Mouse (Mus musculus) testis, postnatal 14 days (tissue): ENCODE results near the gene Foxe3.
"Not testable (repeated sequence)": the region's sequence is repeated elsewhere in the genome, so short reads cannot be mapped to it uniquely, and the experiment has no call there.

Experiments used
- DNase-seq: peaks from one replicate; pipeline ENCODE4 v3.0.0; 2021; ENCODE audit warnings: low spot score

The Foxe3 gene

DNA sequence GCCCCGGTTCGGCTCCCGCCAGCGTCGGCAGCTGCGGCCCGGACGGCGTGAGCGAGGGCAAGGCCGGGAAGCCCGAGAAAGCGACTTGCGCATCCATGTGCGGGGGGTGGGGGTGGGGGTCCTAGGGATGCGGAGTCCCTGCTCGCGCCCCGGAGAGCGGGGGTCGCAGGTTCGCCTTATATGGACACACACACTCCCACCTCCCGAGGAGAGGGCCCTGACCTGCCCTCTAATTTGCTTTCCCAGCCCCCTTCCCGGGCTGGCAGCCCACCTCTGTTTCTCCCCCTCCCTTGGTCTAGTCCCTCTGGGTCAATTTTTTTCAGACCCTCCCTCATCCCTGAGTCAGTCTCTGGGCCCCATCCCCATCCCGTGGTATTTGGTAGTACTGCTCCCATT lies at the start of gene Foxe3:
TSS of gene Foxe3 (minus strand) at position 97 of the 396 bp plus-strand sequence.
- no peak for DNase-seq

DNA sequence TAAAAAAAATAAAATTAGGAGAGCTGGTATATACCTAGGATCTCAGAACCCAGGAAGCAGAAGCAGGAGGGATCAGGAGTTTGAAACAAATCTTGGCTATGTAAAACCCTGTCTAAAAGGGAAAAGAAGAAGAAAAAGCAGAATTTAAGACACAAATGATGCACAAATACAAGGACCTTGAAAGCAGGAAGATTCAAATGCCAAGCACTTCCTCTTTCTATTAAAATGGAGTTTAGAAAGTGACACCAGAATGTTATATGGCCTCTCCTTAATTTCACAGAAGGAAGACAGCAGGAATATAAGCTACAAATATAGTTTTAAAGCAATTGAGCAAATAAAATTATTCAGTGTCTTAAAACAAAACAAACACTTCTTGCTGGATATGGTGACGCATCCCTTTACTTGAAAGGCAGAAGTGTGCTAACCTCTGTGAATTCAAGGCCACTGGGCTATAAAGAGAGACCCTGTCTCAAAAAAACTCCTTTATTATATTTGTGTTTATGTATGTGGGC lies 47.5 kb upstream of the Foxe3 start:
- no peak for DNase-seq

DNA sequence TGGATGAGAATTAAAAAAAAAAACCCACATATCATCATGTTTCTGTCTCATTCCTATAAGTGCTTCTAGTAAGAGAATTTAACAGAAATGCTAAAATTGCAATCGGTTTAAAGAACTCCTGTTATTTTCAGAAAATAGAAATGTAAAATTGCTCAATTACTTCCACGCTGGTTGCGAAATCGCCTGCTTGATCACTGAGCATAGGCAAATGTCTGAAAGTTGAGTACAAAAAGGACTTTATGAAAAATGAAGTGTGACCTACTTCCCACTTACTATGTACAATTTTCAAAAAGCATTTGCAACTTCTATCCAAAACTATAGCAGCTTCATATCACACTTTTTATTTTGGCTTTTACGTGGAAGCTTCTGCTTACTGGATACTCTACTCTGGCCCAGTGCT lies 44.9 kb upstream of the Foxe3 start:
- no peak for DNase-seq

DNA sequence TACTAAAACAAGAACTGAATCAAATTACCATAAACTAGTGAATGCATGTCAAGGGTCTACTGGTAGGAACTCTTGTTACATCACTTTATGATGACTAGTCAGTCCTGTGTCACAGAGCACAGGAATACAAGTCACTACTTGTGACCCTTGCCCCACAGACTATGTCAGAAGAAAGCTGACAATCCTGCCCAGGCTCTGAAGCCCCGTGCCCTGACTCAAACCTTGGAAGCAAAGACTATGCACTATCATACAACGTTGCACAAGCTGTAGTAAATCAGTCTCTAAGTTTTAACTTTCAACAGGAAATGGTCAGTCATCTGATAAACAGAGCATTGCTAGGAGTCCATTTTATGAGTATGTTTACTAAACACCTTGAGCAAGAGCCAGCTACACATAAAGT lies 35.1 kb upstream of the Foxe3 start:
- not testable (repeated sequence) for DNase-seq

DNA sequence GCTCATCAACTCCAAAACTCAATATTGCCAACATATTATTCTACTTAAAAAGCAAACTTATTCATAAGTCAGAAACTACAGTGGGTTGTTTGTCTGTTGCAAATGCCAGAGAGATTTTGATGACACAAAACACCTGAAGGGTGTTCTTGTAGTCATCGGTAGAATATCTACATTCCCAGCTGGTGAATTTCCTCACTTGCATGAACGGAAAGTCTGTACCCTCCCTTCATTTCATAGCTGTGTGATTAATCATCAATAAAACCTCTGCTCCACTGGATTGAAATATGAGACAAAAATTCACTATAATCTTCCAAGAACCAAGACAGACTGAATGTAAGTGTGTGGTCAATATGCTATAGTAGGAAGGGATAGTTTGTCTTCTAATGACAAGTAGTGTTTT lies 33.7 kb upstream of the Foxe3 start:
- DNase-seq = no peak

DNA sequence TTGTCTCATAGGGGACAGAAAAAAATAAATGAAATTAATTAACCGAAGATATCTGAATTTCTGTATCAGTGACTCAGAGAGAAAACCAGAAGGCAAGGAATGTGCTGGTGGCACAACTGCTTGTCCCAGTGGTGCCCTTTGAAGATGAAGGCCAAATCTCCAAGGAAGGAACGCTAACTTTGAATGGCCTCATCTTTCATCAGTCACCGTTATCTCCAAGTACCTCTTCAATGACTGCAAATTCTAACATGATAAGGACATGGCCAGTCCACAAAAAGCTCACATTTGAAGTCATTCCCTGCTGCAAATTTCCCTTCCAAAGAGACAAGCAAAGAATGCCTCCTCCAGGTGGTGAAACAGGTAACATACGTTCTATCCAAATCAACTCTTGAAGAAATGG lies 33.0 kb upstream of the Foxe3 start:
- DNase-seq = no peak

DNA sequence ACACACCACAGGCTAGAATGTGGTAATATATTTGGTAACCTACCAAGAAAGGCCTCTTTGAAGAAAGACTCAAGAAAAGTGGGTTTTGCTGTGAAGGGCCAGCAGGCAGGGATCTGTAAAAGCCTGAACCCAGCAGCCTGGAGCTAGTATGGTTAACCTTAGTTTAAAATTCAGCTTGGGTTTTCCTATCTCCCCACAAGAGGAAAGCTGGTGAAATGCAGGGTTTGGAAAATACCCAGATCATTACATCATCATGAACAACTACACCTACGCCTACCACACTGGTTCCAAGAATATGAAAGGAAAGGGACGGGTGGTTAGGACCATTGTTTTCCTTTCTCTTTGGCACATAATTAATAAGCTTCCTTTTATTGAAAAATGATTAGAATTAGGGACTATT lies 32.4 kb upstream of the Foxe3 start:
- DNase-seq = no peak

DNA sequence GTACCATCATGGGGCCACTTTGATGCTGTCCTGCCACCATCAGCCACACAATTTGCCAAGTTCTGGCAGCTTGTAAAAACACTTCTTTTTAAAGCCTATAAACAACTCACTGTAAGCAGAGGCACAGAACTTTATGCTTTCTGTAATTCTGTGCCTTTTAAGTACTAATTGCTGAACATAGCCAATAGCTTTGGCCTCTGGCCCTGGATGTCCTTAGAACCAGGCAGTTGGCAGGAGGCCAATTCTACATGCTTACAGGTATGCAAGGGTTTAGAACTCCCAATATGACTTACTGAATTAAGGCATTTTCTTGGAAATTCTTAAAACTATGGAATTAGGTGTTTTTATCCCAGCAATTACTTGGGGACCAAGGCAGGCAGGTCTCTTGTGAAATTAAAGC lies 31.6 kb upstream of the Foxe3 start:
- DNase-seq = no peak

DNA sequence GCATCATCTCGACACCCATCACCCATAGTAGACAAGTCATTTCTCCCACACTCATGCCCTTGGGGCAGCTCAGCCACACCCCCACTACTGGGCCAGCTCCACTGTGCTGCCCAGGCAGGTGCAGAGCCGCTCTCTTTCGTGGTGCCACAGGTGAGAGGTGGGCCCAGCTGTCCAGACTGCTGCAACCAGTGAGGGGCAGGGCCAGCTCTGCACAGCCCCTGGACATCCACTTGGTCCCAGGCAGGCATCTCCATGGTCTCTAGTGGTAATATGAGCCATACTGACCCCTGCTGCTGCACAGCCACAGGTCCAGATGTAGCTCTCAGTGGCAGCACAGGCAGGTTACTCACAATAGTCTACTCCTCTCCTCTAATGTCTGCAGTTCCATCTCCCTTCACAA lies 27.4 kb upstream of the Foxe3 start:
- DNase-seq = no peak

DNA sequence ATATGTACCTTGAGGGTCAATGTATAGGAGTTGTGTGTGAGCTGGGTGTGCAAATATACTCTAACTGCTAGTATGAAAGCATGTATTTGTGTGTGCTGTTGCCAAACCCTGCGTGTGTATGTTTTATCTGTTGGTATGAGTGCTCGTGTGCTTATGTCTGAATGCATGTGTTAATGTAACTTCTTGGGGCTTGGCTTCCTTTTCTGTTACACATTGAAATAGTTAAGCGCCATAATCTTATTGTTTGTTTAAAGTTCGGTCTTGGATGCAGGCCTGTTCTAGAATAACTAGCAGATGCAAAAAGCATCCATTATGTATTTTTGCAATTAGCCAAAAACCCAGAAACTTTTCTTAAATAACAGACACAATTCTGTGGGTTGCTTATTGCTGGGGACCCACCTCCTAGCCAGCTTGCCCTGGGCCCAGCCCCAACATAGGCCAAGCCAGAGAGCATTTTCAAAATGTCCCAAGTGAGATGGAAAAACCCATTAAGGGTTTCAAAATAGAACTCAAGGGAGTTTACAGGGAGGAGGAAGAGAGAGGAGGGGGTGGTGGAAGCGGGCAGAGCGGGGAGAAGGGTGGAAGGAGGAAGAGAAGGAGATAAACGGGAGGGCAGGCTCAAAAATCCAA lies 22.2 kb upstream of the Foxe3 start:
- no peak for DNase-seq

DNA sequence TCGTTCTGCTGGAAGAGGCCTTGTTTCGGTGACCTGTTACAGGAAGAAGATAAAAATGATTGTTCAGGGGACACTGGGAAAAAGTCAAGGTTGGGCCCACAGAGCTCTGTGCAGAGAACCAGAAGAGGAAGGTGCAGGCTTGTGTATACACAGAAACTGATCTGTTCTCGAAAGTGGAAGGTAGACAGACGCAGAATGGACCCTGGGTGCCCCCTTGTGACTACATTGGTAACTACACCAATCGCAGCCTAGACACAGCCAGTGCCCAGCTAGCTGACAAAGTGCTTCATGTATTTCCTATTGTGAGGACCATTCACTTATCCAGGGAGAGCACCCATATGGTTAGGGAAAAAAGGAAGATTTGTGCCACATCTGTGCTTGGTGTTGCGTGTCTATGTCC lies 21.6 kb upstream of the Foxe3 start:
- DNase-seq = peak; percentile 22

DNA sequence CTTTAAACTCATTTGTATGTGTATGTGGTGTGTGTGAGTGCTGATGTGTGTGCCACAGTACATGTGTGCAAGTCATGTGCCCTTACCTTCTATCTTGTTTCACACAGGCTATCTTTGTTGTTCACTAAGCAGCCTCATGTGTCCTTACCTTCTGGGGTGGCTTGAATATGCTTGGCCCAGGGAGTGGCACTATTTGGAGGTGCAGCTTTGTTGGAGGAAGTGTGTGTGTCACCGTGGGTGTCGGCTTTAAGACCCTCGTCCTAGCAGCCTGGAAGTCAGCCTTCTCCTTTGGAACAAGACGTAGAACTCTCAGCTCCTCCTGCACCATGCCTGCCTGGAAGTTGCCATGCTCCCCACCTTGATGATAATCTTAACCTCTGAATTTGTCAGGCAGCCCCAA lies 20.6 kb upstream of the Foxe3 start:
- no peak for DNase-seq

DNA sequence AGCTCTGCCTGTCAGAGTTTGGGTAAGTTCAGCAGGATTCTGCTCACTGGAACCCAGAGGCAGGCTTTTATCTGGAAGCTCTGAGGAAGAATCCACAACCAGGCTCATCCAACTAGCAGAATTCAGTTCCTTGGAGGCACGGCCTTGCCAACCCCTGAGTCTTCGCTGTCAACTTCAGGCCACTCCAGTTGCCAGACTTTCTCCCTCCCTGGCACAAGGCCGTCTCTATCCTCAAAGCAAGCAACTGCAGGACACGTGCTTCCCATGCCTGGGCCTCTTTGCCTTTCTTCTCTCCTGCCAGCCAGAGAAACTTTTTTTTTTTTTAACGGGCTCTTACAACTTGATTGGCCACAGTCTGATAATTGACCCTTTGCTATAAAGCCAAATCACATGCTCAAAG lies 19.2 kb upstream of the Foxe3 start:
- no peak for DNase-seq

DNA sequence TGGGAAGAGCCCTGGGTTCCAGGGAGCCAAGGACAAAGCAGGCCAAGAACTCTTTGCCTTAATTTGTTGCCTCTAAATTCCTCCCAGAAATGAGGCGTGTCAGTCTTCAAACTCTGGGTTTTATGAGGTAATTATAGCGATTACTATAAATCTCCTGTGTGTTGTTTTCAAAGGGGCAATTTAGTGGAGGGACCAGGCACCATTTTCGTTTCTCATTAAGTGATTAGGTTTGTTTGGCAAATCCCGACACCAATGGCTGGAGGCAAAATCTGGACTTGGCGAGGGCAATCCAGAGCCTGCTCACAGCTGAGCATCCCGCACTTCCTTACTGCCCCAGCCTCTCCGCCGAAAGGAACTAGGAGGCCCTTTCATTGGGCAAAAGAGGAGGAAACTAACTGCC lies 16.8 kb upstream of the Foxe3 start:
- DNase-seq = no peak

DNA sequence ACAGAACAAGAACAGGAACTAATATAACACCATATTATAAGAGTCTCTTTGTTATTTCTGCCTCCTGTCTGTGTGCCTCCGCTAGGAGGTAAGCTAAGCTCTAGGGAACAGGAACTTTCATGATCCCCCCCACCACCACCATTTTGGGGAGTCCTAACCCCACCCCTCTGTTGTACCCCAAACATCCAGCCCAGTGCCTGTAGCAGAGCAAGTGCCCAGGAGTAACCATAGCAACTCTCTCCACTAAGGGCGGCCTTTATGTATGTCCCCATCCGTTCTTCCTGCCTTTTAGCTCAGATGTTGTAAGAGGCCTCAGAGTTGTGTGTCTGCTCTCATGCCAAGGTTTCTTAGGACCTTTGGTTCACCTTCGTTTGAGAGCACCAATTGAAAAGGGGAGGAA lies 16.3 kb upstream of the Foxe3 start:
- DNase-seq = no peak

DNA sequence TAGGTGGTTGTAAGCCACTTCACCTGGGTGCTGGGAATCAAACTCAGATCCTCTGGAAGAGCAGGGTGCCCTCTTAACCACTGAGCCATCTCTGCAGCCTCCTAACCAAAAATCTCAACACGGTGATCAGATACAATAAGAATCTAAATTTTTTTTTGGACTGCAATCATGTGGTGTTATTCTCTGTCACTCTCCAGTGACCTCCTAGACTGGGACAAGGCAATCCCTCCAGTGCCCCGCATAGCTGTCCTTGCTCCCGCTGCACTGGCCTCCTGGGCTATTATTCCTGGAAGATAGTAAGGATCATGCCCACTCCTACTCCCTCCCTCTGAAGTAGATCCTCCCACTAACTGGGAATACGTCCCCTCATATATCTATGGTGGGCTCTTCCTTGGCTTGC lies 15.5 kb upstream of the Foxe3 start:
- no peak for DNase-seq

DNA sequence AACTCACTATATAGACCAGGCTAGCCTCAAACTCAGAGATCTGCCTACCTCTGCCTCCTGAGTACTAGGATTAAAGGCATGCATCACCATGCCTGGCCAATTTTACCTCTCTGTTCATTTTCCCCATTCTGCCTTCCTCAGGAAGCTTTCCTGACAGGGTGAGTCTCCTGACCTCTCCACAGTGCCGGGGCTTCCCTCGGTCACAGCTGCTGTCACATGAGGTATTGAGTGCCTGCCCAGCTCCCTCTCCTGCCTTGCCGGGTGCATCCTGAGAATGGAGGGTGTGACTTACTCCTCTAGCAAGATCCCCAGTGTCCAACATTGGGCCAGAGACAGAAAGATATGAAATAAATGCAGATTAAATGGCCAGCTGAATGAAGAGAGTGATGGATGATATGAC lies 12.4 kb upstream of the Foxe3 start:
- no peak for DNase-seq

DNA sequence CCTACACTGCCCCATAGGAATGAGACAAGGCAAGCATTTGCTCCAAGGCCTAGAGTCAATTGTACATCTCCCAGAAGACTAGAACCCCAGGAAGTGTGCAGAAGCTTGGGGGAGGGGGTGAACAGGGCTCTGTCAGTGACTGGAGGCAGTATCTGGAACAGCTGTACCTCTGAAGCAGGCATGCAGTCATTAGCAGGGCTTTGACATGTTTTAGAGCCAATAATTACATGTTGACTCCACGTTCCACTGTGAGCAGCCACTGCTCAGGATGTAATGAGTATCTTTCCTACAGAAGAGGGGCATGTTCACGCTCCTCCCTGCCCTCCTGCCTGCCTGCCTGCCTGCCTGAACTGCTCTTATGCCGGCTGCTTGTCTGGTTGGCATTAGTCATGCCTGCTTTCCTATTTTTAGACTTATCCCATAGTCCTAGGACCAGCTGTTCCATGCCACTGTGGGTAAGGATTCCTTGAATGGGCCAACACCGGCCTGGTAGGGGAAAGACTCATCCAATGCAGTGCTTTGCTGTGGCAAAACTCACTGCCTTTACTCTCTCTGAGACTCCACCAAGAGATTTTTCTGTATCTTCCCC lies 11.7 kb upstream of the Foxe3 start:
- no peak for DNase-seq

DNA sequence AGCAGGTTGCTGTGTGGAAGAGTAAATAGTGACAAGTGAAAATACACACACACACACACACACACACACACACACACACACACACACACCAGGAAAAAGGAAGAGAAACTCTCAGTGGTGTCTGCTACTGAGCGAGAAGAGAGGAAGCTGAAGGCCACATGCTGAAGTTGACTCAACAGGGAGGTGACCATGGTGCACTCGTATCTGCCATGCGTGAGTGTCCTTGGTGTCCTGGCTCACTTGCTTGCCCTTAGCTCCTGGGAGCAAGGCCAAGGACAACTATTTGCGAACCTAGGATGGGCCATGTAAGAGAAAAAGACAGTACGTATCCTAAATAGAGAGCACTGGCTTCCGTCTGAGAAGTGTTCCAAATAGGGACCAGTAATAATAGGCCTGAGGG lies 8.4 kb upstream of the Foxe3 start:
- no peak for DNase-seq

DNA sequence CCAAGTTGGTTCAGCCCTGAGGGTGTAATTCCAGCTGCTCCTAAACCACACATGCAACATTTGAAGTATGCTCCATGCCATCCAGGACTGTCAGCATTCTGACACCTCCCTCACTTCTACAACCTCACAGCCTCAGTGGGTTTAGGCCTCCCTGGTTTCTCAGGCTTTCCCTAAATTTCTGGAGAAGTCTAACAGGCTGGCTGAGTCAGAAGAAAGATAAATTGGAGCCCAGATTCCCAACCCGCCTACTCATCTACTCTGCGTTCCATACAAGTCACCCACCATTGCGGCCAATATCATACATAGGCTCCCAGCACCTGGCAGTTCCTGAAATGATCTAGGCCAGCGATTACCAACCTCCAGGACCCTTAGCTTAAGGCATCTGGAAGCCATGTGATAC lies 6.9 kb upstream of the Foxe3 start:
- no peak for DNase-seq

DNA sequence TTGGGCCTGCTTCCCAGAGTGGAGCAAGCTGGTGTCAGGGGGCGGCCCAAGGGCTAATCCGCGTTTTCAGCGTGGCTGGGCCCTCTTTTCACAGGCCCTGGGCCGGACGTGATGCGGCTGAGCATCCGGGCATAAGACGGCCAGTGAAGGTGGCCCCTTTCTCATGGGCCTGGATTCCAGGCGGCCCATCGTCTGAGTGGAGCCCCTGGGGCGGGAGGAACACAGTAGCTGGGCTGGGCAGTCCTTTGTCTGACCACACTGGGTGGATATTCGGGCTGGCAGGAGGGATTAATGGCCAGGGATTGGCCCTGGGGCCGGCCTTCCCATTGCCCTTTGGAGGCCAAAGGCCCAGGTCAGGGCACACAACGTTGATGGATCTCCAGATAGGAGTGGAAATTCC lies 3.3 kb upstream of the Foxe3 start:
- DNase-seq = no peak

DNA sequence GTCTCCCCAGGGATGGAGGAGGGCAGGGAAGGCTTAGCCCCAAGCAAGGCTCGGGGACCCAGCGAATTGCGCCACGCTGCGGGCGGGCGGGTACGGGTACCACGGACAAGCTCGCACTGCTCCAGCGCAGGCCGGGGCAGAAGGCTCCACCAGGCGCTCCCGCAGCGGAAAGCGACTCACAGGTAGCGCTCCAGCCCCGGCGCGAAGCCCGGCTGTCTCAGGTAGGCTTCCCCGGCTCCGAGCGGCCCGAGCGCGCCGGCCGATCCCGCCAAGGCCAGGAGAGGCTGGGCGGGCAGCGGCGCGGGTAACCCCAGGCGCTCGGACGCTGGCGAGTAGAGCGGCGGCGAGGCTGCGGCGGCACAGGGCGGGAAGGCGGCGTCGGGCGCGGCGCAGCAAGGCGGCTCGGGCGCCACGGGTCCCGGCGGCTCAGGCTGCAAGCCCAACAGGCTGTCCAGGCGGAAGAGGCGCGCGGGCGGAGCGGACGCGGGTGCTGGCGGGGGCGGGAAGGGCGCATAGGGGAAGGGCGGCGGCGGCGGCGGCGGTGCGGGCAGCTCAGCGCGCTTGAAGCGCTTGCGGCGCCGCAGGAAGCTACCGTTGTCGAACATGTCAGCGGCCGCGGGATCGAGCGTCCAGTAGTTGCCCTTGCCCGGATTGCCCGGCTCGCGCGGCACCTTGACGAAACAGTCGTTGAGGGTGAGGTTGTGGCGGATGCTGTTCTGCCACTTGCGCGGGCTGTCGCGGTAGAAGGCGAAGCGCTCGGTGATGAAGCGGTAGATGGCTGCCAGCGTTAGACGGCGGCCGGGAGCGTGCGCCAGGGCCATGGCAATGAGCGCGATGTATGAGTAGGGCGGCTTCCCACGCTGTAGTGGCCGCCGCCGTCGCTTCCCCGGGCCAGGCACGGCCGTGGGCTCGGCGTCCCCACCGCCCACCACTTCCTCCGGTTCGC lies 569 bp downstream of the Foxe3 start:
- DNase-seq = peak; percentile 40

DNA sequence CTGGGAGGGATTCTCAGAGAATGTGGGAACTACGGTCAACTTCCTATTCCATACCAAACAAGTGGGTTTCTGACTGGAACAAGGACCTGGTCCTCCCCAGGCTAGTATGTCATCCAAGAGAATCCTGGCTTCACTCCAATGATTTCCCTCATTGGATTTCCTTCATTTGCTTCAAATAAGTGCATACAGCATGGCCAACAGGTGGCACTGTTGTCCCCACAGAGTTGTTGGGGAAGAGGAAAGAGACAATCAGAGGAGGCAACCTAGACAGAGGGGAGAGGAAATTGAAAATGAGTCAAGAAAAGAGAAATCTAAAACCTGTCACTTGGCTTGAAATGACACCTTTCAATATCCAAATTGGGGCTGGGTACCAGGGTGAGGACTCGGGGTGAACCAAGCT lies 8.7 kb downstream of the Foxe3 start:
- no peak for DNase-seq
